Mouse (Mus musculus): ENCODE measurements at regions not wholly inside any gene's neighbourhood (a gene's known extent, or its start where the extent isn't known, plus 50 kb on each side); places are given as distances from the start of the nearest gene placed in this dataset.

- Histone ChIP-seq H3K79me2 (replicated peaks; ENCODE audit: control insufficient read depth, extremely low read depth, insufficient read depth, poor library complexity, severe bottlenecking) (no peaks in the 10 kb centered on the region), H3K4me3 (replicated peaks in 1 of 3; ENCODE audit: low read depth in 2 of 3, low read length in 2 of 3, poor library complexity in 1 of 3) (no peak overlapping the region), H3K9me3 (replicated peaks; ENCODE audit: low read length) (no peaks in the 10 kb centered on the region), H3K27ac (ENCODE audit: insufficient read depth, low read depth) (no peak overlapping the region), H3K4me1 (ENCODE audit: control insufficient read depth in 1 of 2, insufficient read depth in 2 of 2) (no peaks in the 10 kb centered on the region), H3K4me2 (ENCODE audit: insufficient read depth, low read depth, poor library complexity, severe bottlenecking) (no peak overlapping the region), H3K27me3 (replicated peaks) (peaks cover 76% of the 10 kb centered on the region), H3K36me3 (replicated peaks in 1 of 2; ENCODE audit: control insufficient read depth in 1 of 2, insufficient read depth in 1 of 2, low read length in 1 of 2) (no peaks in the 10 kb centered on the region), H3K9ac (ENCODE audit: insufficient read depth, low read depth) (no peak overlapping the region)
- dilution Hi-C loops (cut with MboI; ENCODE audit: extremely low pct_ligation_motif_present, extremely low pct_unique_long_range_greater_than_20kb, low sequenced_read_pairs) (no loop called here), in situ Hi-C loops (cut with MboI; ENCODE audit: low pct_ligation_motif_present, low pct_unique_long_range_greater_than_20kb, low sequenced_read_pairs) (no loop called here)
- TF ChIP-seq MAFK (IDR thresholded peaks at IDR 0.05; ENCODE audit: insufficient replicate concordance, low read length) = no peak
- no peak for TF ChIP-seq SIN3A (IDR thresholded peaks at IDR 0.05; ENCODE audit: low read length)
- TF ChIP-seq ETS1 (conservative IDR thresholded peaks at IDR 0.05; ENCODE audit: low read depth, low read length) = no peak
- TF ChIP-seq TCF12 (IDR thresholded peaks at IDR 0.05; ENCODE audit: low read depth, low read length) = no peak
- TF ChIP-seq MAX (IDR thresholded peaks at IDR 0.05; ENCODE audit: low read length) = no peak
- TF ChIP-seq ELF1 (IDR thresholded peaks at IDR 0.05; ENCODE audit: low read depth, low read length) = no peak
- no peak for TF ChIP-seq POLR2A (IDR thresholded peaks at IDR 0.05; ENCODE audit: low read depth, low read length)
- no peak for TF ChIP-seq JUND (conservative IDR thresholded peaks at IDR 0.05; ENCODE audit: low read depth, low read length)
- no peak for TF ChIP-seq SMC3 (IDR thresholded peaks at IDR 0.05; ENCODE audit: low read depth, low read length)
- no peak for TF ChIP-seq KAT2A (IDR thresholded peaks at IDR 0.05; ENCODE audit: insufficient replicate concordance, low read length)
- TF ChIP-seq NRF1 (IDR thresholded peaks at IDR 0.05; ENCODE audit: low read depth, low read length) = no peak
- TF ChIP-seq ZKSCAN1 (IDR thresholded peaks at IDR 0.05; ENCODE audit: borderline replicate concordance, low read depth, low read length) = no peak
- TF ChIP-seq GABPA (IDR thresholded peaks at IDR 0.05; ENCODE audit: insufficient replicate concordance, low read depth, low read length) = no peak
- no peak for TF ChIP-seq NELFE (IDR thresholded peaks at IDR 0.05; ENCODE audit: low read depth, low read length)
- TF ChIP-seq USF2 (conservative IDR thresholded peaks at IDR 0.05; ENCODE audit: low read depth, low read length) = no peak
- TF ChIP-seq PAX5 (IDR thresholded peaks at IDR 0.05; ENCODE audit: low read length) = no peak
- no peak for TF ChIP-seq E2F4 (IDR thresholded peaks at IDR 0.05; ENCODE audit: insufficient replicate concordance, low read depth, low read length)
- no peak for TF ChIP-seq MXI1 (IDR thresholded peaks at IDR 0.05; ENCODE audit: low read depth, low read length)
- TF ChIP-seq UBTF (IDR thresholded peaks at IDR 0.05; ENCODE audit: low read depth, low read length) = no peak
- TF ChIP-seq HCFC1 (IDR thresholded peaks at IDR 0.05; ENCODE audit: low read depth, low read length) = no peak
- DNase-seq (ENCODE audit: extremely low read depth) = peak; percentile 17
These were observed 89.7 kb upstream of the Wnt4 start for GRCm38 (mm10) chr4:137187592-137187991.

GRCm38 (mm10) chr4:137187051-137187450, 90.2 kb upstream of the Wnt4 start:
- H3K79me2 ChIP-seq (replicated peaks; ENCODE audit: control insufficient read depth, extremely low read depth, insufficient read depth, poor library complexity, severe bottlenecking) = no peaks in the 10 kb centered on the region
- no peak overlapping the region for H3K4me3 ChIP-seq (replicated peaks in 1 of 3; ENCODE audit: low read depth in 2 of 3, low read length in 2 of 3, poor library complexity in 1 of 3)
- dilution Hi-C loops (cut with MboI; ENCODE audit: extremely low pct_ligation_motif_present, extremely low pct_unique_long_range_greater_than_20kb, low sequenced_read_pairs) = no loop called here
- in situ Hi-C loops (cut with MboI; ENCODE audit: low pct_ligation_motif_present, low pct_unique_long_range_greater_than_20kb, low sequenced_read_pairs) = no loop called here
- TF ChIP-seq EP300 (IDR thresholded peaks at IDR 0.05; ENCODE audit: low read length) = no peak
- TF ChIP-seq ETS1 (conservative IDR thresholded peaks at IDR 0.05; ENCODE audit: low read depth, low read length) = no peak
- TF ChIP-seq POLR2A (IDR thresholded peaks at IDR 0.05; ENCODE audit: low read depth, low read length) = no peak
- TF ChIP-seq HCFC1 (IDR thresholded peaks at IDR 0.05; ENCODE audit: low read depth, low read length) = no peak
- no peak for TF ChIP-seq KAT2A (IDR thresholded peaks at IDR 0.05; ENCODE audit: insufficient replicate concordance, low read length)
- no peak for TF ChIP-seq MAX (IDR thresholded peaks at IDR 0.05; ENCODE audit: low read length)
- no peak for TF ChIP-seq TCF12 (IDR thresholded peaks at IDR 0.05; ENCODE audit: low read depth, low read length)
- TF ChIP-seq CHD1 (IDR thresholded peaks at IDR 0.05; ENCODE audit: low read depth, low read length) = no peak
- TF ChIP-seq ELF1 (IDR thresholded peaks at IDR 0.05; ENCODE audit: low read depth, low read length) = no peak
- TF ChIP-seq SMC3 (IDR thresholded peaks at IDR 0.05; ENCODE audit: low read depth, low read length) = no peak
- TF ChIP-seq IRF4 (IDR thresholded peaks at IDR 0.05; ENCODE audit: low read depth, low read length) = no peak
- no peak for TF ChIP-seq ZNF384 (IDR thresholded peaks at IDR 0.05; ENCODE audit: low read depth, low read length)
- no peak for TF ChIP-seq NELFE (IDR thresholded peaks at IDR 0.05; ENCODE audit: low read depth, low read length)
- no peak for TF ChIP-seq E2F4 (IDR thresholded peaks at IDR 0.05; ENCODE audit: insufficient replicate concordance, low read depth, low read length)
- TF ChIP-seq SIN3A (IDR thresholded peaks at IDR 0.05; ENCODE audit: low read length) = no peak
- no peak for TF ChIP-seq USF2 (conservative IDR thresholded peaks at IDR 0.05; ENCODE audit: low read depth, low read length)
- TF ChIP-seq PAX5 (IDR thresholded peaks at IDR 0.05; ENCODE audit: low read length) = no peak
- no peak overlapping the region for H3K27ac ChIP-seq (ENCODE audit: insufficient read depth, low read depth)
- no peak overlapping the region for H3K4me2 ChIP-seq (ENCODE audit: insufficient read depth, low read depth, poor library complexity, severe bottlenecking)
- peaks cover 77% of the 10 kb centered on the region for H3K27me3 ChIP-seq (replicated peaks)
- no peak overlapping the region for H3K9ac ChIP-seq (ENCODE audit: insufficient read depth, low read depth)
- no peak for DNase-seq (ENCODE audit: extremely low read depth)
- H3K36me3 ChIP-seq (replicated peaks in 1 of 2; ENCODE audit: control insufficient read depth in 1 of 2, insufficient read depth in 1 of 2, low read length in 1 of 2) = no peaks in the 10 kb centered on the region
- H3K4me1 ChIP-seq (ENCODE audit: control insufficient read depth in 1 of 2, insufficient read depth in 2 of 2) = no peaks in the 10 kb centered on the region
- no peaks in the 10 kb centered on the region for H3K9me3 ChIP-seq (replicated peaks; ENCODE audit: low read length)

Measured in CH12.LX (cell line).